Mouse (Mus musculus): ENCODE results near the gene Olfr419.

DNA sequence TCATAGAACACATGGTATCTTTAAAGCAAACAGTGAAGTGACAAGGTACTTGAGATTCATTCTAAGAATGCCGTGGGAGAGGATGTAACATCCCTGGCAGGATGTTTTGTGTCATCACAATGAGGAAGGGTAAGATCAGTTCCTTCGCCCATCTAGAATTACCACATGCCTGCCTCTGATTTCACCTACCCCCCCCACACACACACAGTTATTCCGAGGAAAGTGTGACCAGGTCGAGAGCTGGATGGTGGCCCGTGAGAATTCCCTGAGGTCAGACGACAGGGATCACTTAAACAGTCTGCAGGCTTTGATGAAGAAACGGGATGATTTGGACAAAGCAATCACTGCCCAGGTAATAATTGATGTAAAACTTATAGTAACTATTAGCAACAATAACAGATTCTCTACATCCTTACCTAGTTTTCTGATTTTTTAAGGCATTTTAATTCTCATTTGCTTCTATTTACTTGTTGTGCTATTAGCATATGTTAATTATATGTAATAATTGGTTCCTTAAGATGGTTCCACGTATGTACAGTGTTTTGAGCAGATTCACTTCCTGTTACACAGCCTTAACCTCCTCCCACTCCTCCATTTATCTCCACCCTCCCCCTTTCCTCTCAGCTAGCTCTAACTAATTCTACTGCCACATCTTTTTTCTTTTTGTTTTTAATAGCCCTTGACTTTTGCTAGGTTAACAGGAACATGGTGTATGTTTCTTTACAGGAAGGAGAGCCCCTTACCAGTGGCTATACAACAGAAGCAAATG lies 36.4 kb downstream of the Olfr419 start:
- no peak for TF ChIP-seq POLR2A (IDR thresholded peaks at IDR 0.05; ENCODE audit: low read depth, low read length)
- no peak for TF ChIP-seq CTCF (conservative IDR thresholded peaks at IDR 0.05 in 1 of 2, IDR thresholded peaks at IDR 0.05 in 1 of 2; ENCODE audit: low read depth in 2 of 2, low read length in 2 of 2)
- no peak for TF ChIP-seq SMC3 (IDR thresholded peaks at IDR 0.05; ENCODE audit: low read depth, low read length)
- TF ChIP-seq HCFC1 (IDR thresholded peaks at IDR 0.05; ENCODE audit: low read depth, low read length) = no peak
- no peak for TF ChIP-seq EP300 (IDR thresholded peaks at IDR 0.05; ENCODE audit: low read length)
- no peak for TF ChIP-seq MAFK (IDR thresholded peaks at IDR 0.05; ENCODE audit: insufficient replicate concordance, low read length)
- TF ChIP-seq TBP (conservative IDR thresholded peaks at IDR 0.05; ENCODE audit: low read depth, low read length) = no peak
- no peak for TF ChIP-seq UBTF (IDR thresholded peaks at IDR 0.05; ENCODE audit: low read depth, low read length)
